Mouse (Mus musculus): ENCODE results near the gene Gfra4.

DNA sequence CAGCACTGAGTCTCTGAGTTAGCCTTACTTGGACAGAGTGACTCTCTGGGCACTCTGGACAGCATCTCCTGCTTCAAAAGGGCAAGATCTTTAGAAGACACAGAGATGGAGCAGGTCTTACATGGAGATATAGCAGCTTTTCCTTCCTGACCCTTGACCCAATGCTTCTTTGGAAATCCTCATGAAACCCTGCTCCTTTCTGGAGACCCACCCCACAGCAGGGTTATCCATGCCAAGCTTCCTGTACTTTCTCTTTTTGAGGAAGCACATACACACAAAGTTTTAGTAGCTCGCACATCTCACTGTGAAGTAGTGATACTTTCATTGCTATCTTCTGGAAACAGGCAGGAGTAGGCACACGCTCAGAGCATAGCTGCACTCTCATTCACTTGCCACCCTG lies 17.7 kb downstream of the Gfra4 start:
- TF ChIP-seq POLR2A (IDR thresholded peaks at IDR 0.05; ENCODE audit: borderline replicate concordance, low read depth, low read length), result no peak
- TF ChIP-seq CTCF (IDR thresholded peaks at IDR 0.05; ENCODE audit: low read depth, low read length), result no peak

Measured in bone marrow macrophage, adult 2 months (primary cell).